Mouse (Mus musculus) heart, embryonic 10.5 days (tissue): ENCODE measurements around the gene Hand2. TPM values are rescaled to one million over a fixed set of nuclear protein-coding genes. Genes with fewer than 3 reads are reported as not detected.
A peak's percentile ranks its signal among the peaks of the same experiment; 100 is the strongest.

Experiments used
- DNase-seq: peaks from one replicate; pipeline ENCODE4 v3.0.0-alpha.2; 2017; ENCODE audit warnings: low spot score
- H3K27ac ChIP-seq: fragments of 300-500 bp; sonication (generic); 2 replicates; pipeline ENCODE4 v1.5.1; 2016; ENCODE audit warnings: mild to moderate bottlenecking
- H3K27me3 ChIP-seq: fragments of 300-500 bp; sonication (generic); 2 replicates; pipeline ENCODE4 v1.6.1; 2016; ENCODE audit warnings: mild to moderate bottlenecking; ENCODE audit not compliant: poor library complexity, insufficient read depth, severe bottlenecking
- H3K36me3 ChIP-seq: fragments of 300-500 bp; sonication (generic); 2 replicates; pipeline ENCODE4 v1.6.1; 2016; ENCODE audit warnings: mild to moderate bottlenecking, moderate library complexity
- H3K4me1 ChIP-seq: fragments of 300-500 bp; sonication (generic); 2 replicates; pipeline ENCODE4 v1.6.1; 2016; ENCODE audit warnings: mild to moderate bottlenecking
- H3K4me3 ChIP-seq: fragments of 300-500 bp; sonication (generic); 2 replicates; pipeline ENCODE4 v1.5.1; 2016; ENCODE audit warnings: mild to moderate bottlenecking, moderate library complexity
- H3K9me3 ChIP-seq: fragments of 300-500 bp; sonication (generic); 2 replicates; pipeline ENCODE4 v1.6.1; 2016; ENCODE audit warnings: mild to moderate bottlenecking, moderate library complexity
- WGBS: fragments of 180-500 bp; shearing (Covaris S2); methylation state at CpG from one replicate; pipeline ENCODE4 v1.1.7; 2016; 5-methylcytosine and 5-hydroxymethylcytosine counted together
- polyA plus RNA-seq: library from polyadenylated mRNA; unstranded; fragments of >200 nt; fragmentation: Nextera tagmentation; extraction: Ambion mirVana; gene quantifications from 2 replicates; pipeline ENCODE4 v1.2.1, GENCODE M21; 2016

Gene Hand2
- polyA plus RNA-seq, 1 experiment from 2014 or later = 16.7 TPM

- Histone ChIP-seq H3K36me3 (no peaks in the 10 kb centered on the region), H3K4me1 (peaks cover 31% of the 10 kb centered on the region), H3K27ac (peak overlapping the region; percentile 82), H3K4me3 (peak overlapping the region; percentile 65), H3K27me3 (peaks cover 36% of the 10 kb centered on the region; the same call in 1 of the 2 replicates), H3K9me3 (no peaks in the 10 kb centered on the region)
- DNase-seq = peak; percentile 90
- 2% methylated on average over 37 of the region's 37 CpGs for WGBS
Measured at GRCm38 (mm10) chr8:57353346-57354305, 32.8 kb downstream of the Hand2 start.

- peak overlapping the region; percentile 65; the same call in 1 of the 2 replicates for H3K4me3 ChIP-seq
- WGBS = 58% methylated on average over 2 of the region's 2 CpGs
- H3K36me3 ChIP-seq = no peaks in the 10 kb centered on the region
- H3K27ac ChIP-seq = peak overlapping the region; percentile 47; the same call in 1 of the 2 replicates
- H3K27me3 ChIP-seq = peaks cover 30% of the 10 kb centered on the region; the same call in 1 of the 2 replicates
- no peak for DNase-seq
- peaks cover 20% of the 10 kb centered on the region for H3K4me1 ChIP-seq
- no peaks in the 10 kb centered on the region for H3K9me3 ChIP-seq
Measured at GRCm38 (mm10) chr8:57354876-57355275, 34.1 kb downstream of the Hand2 start.

GRCm38 (mm10) chr8:57356529-57357325, 35.9 kb downstream of the Hand2 start:
- H3K4me1 ChIP-seq = peaks cover 25% of the 10 kb centered on the region
- peaks cover 11% of the 10 kb centered on the region; the same call in 1 of the 2 replicates for H3K27me3 ChIP-seq
- no peak overlapping the region for H3K4me3 ChIP-seq
- 66% methylated on average over 9 of the region's 9 CpGs for WGBS
- no peak for DNase-seq
- no peak overlapping the region for H3K27ac ChIP-seq
- no peaks in the 10 kb centered on the region for H3K36me3 ChIP-seq
- no peaks in the 10 kb centered on the region for H3K9me3 ChIP-seq

GRCm38 (mm10) chr8:57360493-57360892, 39.7 kb downstream of the Hand2 start:
- DNase-seq = no peak
- Histone ChIP-seq H3K27me3 (no peaks in the 10 kb centered on the region), H3K4me1 (peaks cover 13% of the 10 kb centered on the region), H3K27ac (no peak overlapping the region), H3K36me3 (no peaks in the 10 kb centered on the region), H3K9me3 (no peaks in the 10 kb centered on the region), H3K4me3 (no peak overlapping the region)
- 29% methylated on average over 2 of the region's 2 CpGs for WGBS

- H3K9me3 ChIP-seq = no peaks in the 10 kb centered on the region
- WGBS = 53% methylated on average over 8 of the region's 8 CpGs
- no peak overlapping the region for H3K27ac ChIP-seq
- DNase-seq = no peak
- H3K4me3 ChIP-seq = no peak overlapping the region
- H3K4me1 ChIP-seq = peaks cover 9% of the 10 kb centered on the region; the same call in 1 of the 2 replicates
- no peaks in the 10 kb centered on the region for H3K36me3 ChIP-seq
- no peaks in the 10 kb centered on the region for H3K27me3 ChIP-seq
Measured at GRCm38 (mm10) chr8:57361003-57361805, 40.4 kb downstream of the Hand2 start.

- H3K4me1 ChIP-seq = peaks cover 9% of the 10 kb centered on the region; the same call in 1 of the 2 replicates
- H3K27me3 ChIP-seq = no peaks in the 10 kb centered on the region
- H3K4me3 ChIP-seq = no peak overlapping the region
- H3K9me3 ChIP-seq = no peaks in the 10 kb centered on the region
- DNase-seq = no peak
- 62% methylated on average over 2 of the region's 2 CpGs for WGBS
- no peaks in the 10 kb centered on the region for H3K36me3 ChIP-seq
- no peak overlapping the region for H3K27ac ChIP-seq
Measured at GRCm38 (mm10) chr8:57362881-57363280, 42.1 kb downstream of the Hand2 start.

- DNase-seq = no peak
- H3K27ac ChIP-seq = no peak overlapping the region
- no peak overlapping the region for H3K4me3 ChIP-seq
- 0 out of 2 replicates have a peak, but pooled peaks cover 4% of the 10 kb centered on the region for H3K4me1 ChIP-seq
- 92% methylated on average over 2 of the region's 2 CpGs for WGBS
- no peaks in the 10 kb centered on the region for H3K36me3 ChIP-seq
- H3K9me3 ChIP-seq = no peaks in the 10 kb centered on the region
- H3K27me3 ChIP-seq = no peaks in the 10 kb centered on the region
Measured at GRCm38 (mm10) chr8:57374044-57374443, 53.3 kb downstream of the Hand2 start.

Other genes with a start within 250 kb of the Hand2 start
- gene Scrg1, start 134.9 kb downstream of the Hand2 start, polyA plus RNA-seq = 0.20 and 0.21 TPM in 2 replicates
- gene Sap30, start 166.9 kb downstream of the Hand2 start, polyA plus RNA-seq = 45.3 and 66.4 TPM in 2 replicates
- gene Hmgb2, start 190.9 kb downstream of the Hand2 start, polyA plus RNA-seq = 284 and 384 TPM in 2 replicates